Mouse (Mus musculus) megakaryocyte progenitor cell, adult 5-6 weeks (primary cell): Measurements from ENCODE around the gene Ear6. TPM values are rescaled to one million over a fixed set of nuclear protein-coding genes. Genes with fewer than 3 reads are reported as not detected.

Source experiments
- ATAC-seq: replicated peaks from 2 replicates; pipeline ENCODE4 v1.8.0; 2016; ENCODE audit warnings: mild to moderate bottlenecking, moderate TSS enrichment, inconsistent platforms; ENCODE audit not compliant: poor library complexity
- total RNA-seq, 2 experiments: library from RNA; stranded (forward) in 1 of 2; stranded (reverse) in 1 of 2; fragments of 157-497, 149-512 nt in 1 of 2; fragments of 200-1000 nt in 1 of 2; gene quantifications; 2 replicates each; pipeline versions ENCODE4 v1.2.3 to v1.2.4; 2015 to 2017

Gene Ear6
- total RNA-seq (2015) (5.8 and 12.8 TPM in 2 replicates), total RNA-seq (2017) (7.5 and 19.0 TPM in 2 replicates)

GRCm38 (mm10) chr14:51853399-51853798, at the start of gene Ear6:
Gene Ear6 (plus strand): TSS chr14:51853699.
- no peak for ATAC-seq

- ATAC-seq = 0 out of 2 replicates have a peak, but pooled peaks have one; percentile 20
These were observed 26.9 kb upstream of the Ear6 start for GRCm38 (mm10) chr14:51826625-51827024.

GRCm38 (mm10) chr14:51827842-51828241, 25.7 kb upstream of the Ear6 start:
- ATAC-seq = peak; percentile 90

GRCm38 (mm10) chr14:51829188-51829587, 24.3 kb upstream of the Ear6 start:
- ATAC-seq = no peak

- peak; percentile 64; the same call in 1 of the 2 replicates for ATAC-seq
These were observed 15.0 kb upstream of the Ear6 start for GRCm38 (mm10) chr14:51838480-51838879.

GRCm38 (mm10) chr14:51842250-51842649, 11.2 kb upstream of the Ear6 start:
- no peak for ATAC-seq

GRCm38 (mm10) chr14:51842781-51843180, 10.7 kb upstream of the Ear6 start:
- no peak for ATAC-seq

GRCm38 (mm10) chr14:51843882-51844281, 9.6 kb upstream of the Ear6 start:
- ATAC-seq = peak; percentile 65

- ATAC-seq = no peak
These were observed 6.9 kb upstream of the Ear6 start for GRCm38 (mm10) chr14:51846566-51846965.

- peak; percentile 71 for ATAC-seq
These were observed 2.5 kb upstream of the Ear6 start for GRCm38 (mm10) chr14:51851006-51851405.

GRCm38 (mm10) chr14:51855280-51855679, 1.8 kb downstream of the Ear6 start:
- ATAC-seq = peak; percentile 50; the same call in 1 of the 2 replicates

- ATAC-seq = peak; percentile 60; the same call in 1 of the 2 replicates
These were observed 10.1 kb downstream of the Ear6 start for GRCm38 (mm10) chr14:51863603-51864002.

GRCm38 (mm10) chr14:51870756-51871155, 17.3 kb downstream of the Ear6 start:
- ATAC-seq = no peak

GRCm38 (mm10) chr14:51871741-51872140, 18.2 kb downstream of the Ear6 start:
- no peak for ATAC-seq

- ATAC-seq = no peak
These were observed 24.0 kb downstream of the Ear6 start for GRCm38 (mm10) chr14:51877517-51877916.

- peak; percentile 69 for ATAC-seq
These were observed 30.1 kb downstream of the Ear6 start for GRCm38 (mm10) chr14:51883527-51884030.

- ATAC-seq = no peak
These were observed 30.6 kb downstream of the Ear6 start for GRCm38 (mm10) chr14:51884031-51884544.

GRCm38 (mm10) chr14:51884598-51885331, 31.3 kb downstream of the Ear6 start, which contains the start of gene Mettl17:
Gene Mettl17 (plus strand): TSS chr14:51884842.
- ATAC-seq = peak; percentile 97

- ATAC-seq = no peak
These were observed 32.6 kb downstream of the Ear6 start for GRCm38 (mm10) chr14:51886051-51886450.

GRCm38 (mm10) chr14:51889833-51890232, 36.3 kb downstream of the Ear6 start:
- ATAC-seq = no peak

- ATAC-seq = no peak
These were observed 38.9 kb downstream of the Ear6 start, which contains the start of gene Slc39a2 for GRCm38 (mm10) chr14:51892191-51892939. Gene Slc39a2 (plus strand): TSS chr14:51892889.
